19 mouse cellular contexts compared by ENCODE assay signal in genomic region chr15:84086364-84086763, GRCm38 (mm10). TPM values are rescaled to one million over a fixed set of nuclear protein-coding genes. Genes with fewer than 3 reads are reported as not detected.
DNase-seq lines count a peak whose midpoint lies in the region; ATAC-seq lines count a peak whose summit lies in the region.
"Had no signal": no experiment of that assay in that cellular context is flagged by ENCODE, and none has a peak within 500 bp of the region (broad histone marks: within the 10 kb centered on the region; RNA-seq: fewer than 3 reads in every experiment).

No protein-coding gene starts in this region.

- H3K9me3 ChIP-seq in limb, embryonic 10.5 days (replicated peaks): no peaks in the 10 kb centered on the region
- H3K9me3 ChIP-seq: limb, embryonic 12.5 days had no signal

- no peak for ATAC-seq in inflammation-experienced regulatory T-cells, adult 6 months
- ATAC-seq: hindbrain, embryonic 16.5 days had no signal

- no peaks in the 10 kb centered on the region for H3K36me3 ChIP-seq in limb, embryonic 10.5 days
- H3K36me3 ChIP-seq: limb, embryonic 12.5 days had no signal

- peak; percentile 51 for DNase-seq in adrenal gland, postnatal 10 days
- DNase-seq in adrenal gland, adult 2 months: no peak
- peak; percentile 73 for DNase-seq in kidney, postnatal 4 days
- DNase-seq in kidney, postnatal 14 days: no peak
- DNase-seq in NIH3T3 (ENCODE audit: low read depth): peak; percentile 32
- peak; percentile 67 for DNase-seq in limb, embryonic 10.5 days (ENCODE audit: low spot score)
- DNase-seq in thymus, postnatal 36 days: no peak
- DNase-seq: cerebellum, adult 11 months; layer of hippocampus, postnatal 36 days; lung, adult 18-20 months; thymus, postnatal 4 days had no signal

- no peak overlapping the region for H3K4me3 ChIP-seq in limb, embryonic 10.5 days
- H3K4me3 ChIP-seq: erythroblast, embryonic 14.5 days; limb, embryonic 12.5 days had no signal

- peaks cover 3% of the 10 kb centered on the region; the same call in 1 of the 2 replicates for H3K4me1 ChIP-seq in limb, embryonic 10.5 days
- H3K4me1 ChIP-seq: limb, embryonic 12.5 days had no signal

- H3K27ac ChIP-seq in limb, embryonic 10.5 days: no peak overlapping the region
- H3K27ac ChIP-seq: limb, embryonic 12.5 days had no signal

- 36% methylated on average over 12 of the region's 12 CpGs for WGBS in limb, embryonic 10.5 days

- H3K27me3 ChIP-seq in limb, embryonic 10.5 days (ENCODE audit: low read depth, poor library complexity, severe bottlenecking): no peaks in the 10 kb centered on the region
- H3K27me3 ChIP-seq: limb, embryonic 12.5 days had no signal

RNA-seq across cellular contexts. Expression of gene Sult4a1, which starts 19.2 kb away (rescaled TPM):
- total RNA-seq in adrenal gland, postnatal 10 days (2021): 10 to 100 TPM in 1 of 2 experiments, 1 to 10 TPM in 1; 6.7 to 12.4 TPM
- total RNA-seq in adrenal gland, adult 2 months (2021): 1 to 10 TPM; 4.6 to 5.2 TPM
- 4.5 and 6.6 TPM in 2 replicates for polyA plus RNA-seq in adrenal gland, adult 2 months (2012; rRNA removed)
- polyA plus RNA-seq in limb, embryonic 10.5 days (2016; fragmentation: Nextera tagmentation; extraction: Ambion mirVana): 1.2 and 1.3 TPM in 2 replicates
- under 1 TPM in 1 of 3 experiments, not detected in 2; 0.29 TPM for polyA plus RNA-seq in inflammation-experienced regulatory T-cells, adult 6 months (2017; shearing (Covaris generic))
- total RNA-seq: megakaryocyte, adult 5-6 weeks had no signal
- polyA plus RNA-seq: erythroblast, embryonic 14.5 days had no signal

RNA-seq across cellular contexts. Expression of gene Efcab6, which starts 21.2 kb away (rescaled TPM):
- under 1 TPM in 1 of 2 experiments, not detected in 1; 0.67 TPM for total RNA-seq in adrenal gland, postnatal 10 days (2021)
- under 1 TPM in 1 of 2 experiments, not detected in 1; 0.21 TPM for total RNA-seq in adrenal gland, adult 2 months (2021)
- not detected in 2 replicates for polyA plus RNA-seq in adrenal gland, adult 2 months (2012; rRNA removed)
- polyA plus RNA-seq in limb, embryonic 10.5 days (2016; fragmentation: Nextera tagmentation; extraction: Ambion mirVana): not detected in 2 replicates
- polyA plus RNA-seq in inflammation-experienced regulatory T-cells, adult 6 months (2017; shearing (Covaris generic)): not detected
- total RNA-seq: megakaryocyte, adult 5-6 weeks had no signal
- polyA plus RNA-seq: erythroblast, embryonic 14.5 days had no signal

RNA-seq across cellular contexts. Expression of gene Pnpla5, which starts 36.6 kb away (rescaled TPM):
- under 1 TPM; 0.12 to 0.18 TPM for total RNA-seq in adrenal gland, postnatal 10 days (2021)
- total RNA-seq in adrenal gland, adult 2 months (2021): under 1 TPM in 1 of 2 experiments, not detected in 1; 0.12 TPM
- 0.06 and 0.19 TPM in 2 replicates for polyA plus RNA-seq in adrenal gland, adult 2 months (2012; rRNA removed)
- not detected in 2 replicates for polyA plus RNA-seq in limb, embryonic 10.5 days (2016; fragmentation: Nextera tagmentation; extraction: Ambion mirVana)
- not detected for polyA plus RNA-seq in inflammation-experienced regulatory T-cells, adult 6 months (2017; shearing (Covaris generic))
- total RNA-seq: layer of hippocampus, postnatal 36 days; megakaryocyte, adult 5-6 weeks had no signal
- polyA plus RNA-seq: erythroblast, embryonic 14.5 days; heart, embryonic 14.5 days; hindbrain, embryonic 16.5 days; kidney, embryonic 16.5 days; limb, embryonic 12.5 days; stomach, embryonic 16.5 days had no signal

Comparison
In these comparisons a context has a peak if more than half of its experiments do, and no peak if none do; other contexts are left out.
1. DNase-seq: peak in adrenal gland, postnatal 10 days (single experiment), kidney, postnatal 4 days (2 of 2), NIH3T3 (single experiment) and limb, embryonic 10.5 days (single experiment); none in adrenal gland, adult 2 months (single experiment), kidney, postnatal 14 days (single experiment) and thymus, postnatal 36 days (0 of 2).